Mouse (Mus musculus) heart, adult 2 months (tissue): ENCODE measurements around the gene Apoe. TPM values are rescaled to one million over a fixed set of nuclear protein-coding genes. Genes with fewer than 3 reads are reported as not detected.

Experiments used
- DNase-seq, 2 experiments: peaks; one replicate each; pipeline ENCODE4 v3.0.0; 2021
- H3K27ac ChIP-seq: fragments of 200-600 bp; 2 replicates; pipeline ENCODE4 v1.8.1; 2022
- H3K27me3 ChIP-seq: fragments of 200-500 bp; 2 replicates; pipeline ENCODE4 v1.6.1; 2012; ENCODE audit warnings: mild to moderate bottlenecking, low read length, inconsistent platforms, mixed read lengths; ENCODE audit not compliant: control insufficient read depth, insufficient read depth
- H3K36me3 ChIP-seq: fragments of 200-500 bp; 2 replicates; pipeline ENCODE4 v1.6.1; 2012; ENCODE audit warnings: low read length, inconsistent platforms; ENCODE audit not compliant: control insufficient read depth, insufficient read depth
- H3K4me1 ChIP-seq: fragments of 200-500 bp; 2 replicates; pipeline ENCODE4 v1.6.1; 2011; ENCODE audit warnings: low read length; ENCODE audit not compliant: control insufficient read depth, insufficient read depth
- H3K4me3 ChIP-seq: fragments of 200-600 bp; 2 replicates; pipeline ENCODE4 v1.8.1; 2022
- H3K79me2 ChIP-seq: fragments of 200-500 bp; replicated peaks from 2 replicates; pipeline ENCODE4 v1.6.1; 2012; ENCODE audit warnings: mild to moderate bottlenecking, inconsistent platforms, low read length, moderate library complexity, mixed read lengths; ENCODE audit not compliant: control insufficient read depth, insufficient read depth
- H3K9ac ChIP-seq: fragments of 200-500 bp; 2 replicates; pipeline ENCODE4 v1.6.1; 2012; ENCODE audit warnings: low read depth, mild to moderate bottlenecking, control low read depth, inconsistent platforms, low read length, mixed read lengths
- CTCF ChIP-seq: fragments of 200-600 bp; IDR thresholded peaks from 2 replicates; pipeline ENCODE4 v1.8.1; 2022; ENCODE audit warnings: antibody characterized with exemption, mild to moderate bottlenecking, moderate library complexity
- EP300 ChIP-seq: fragments of 200-500 bp; IDR thresholded peaks from 2 replicates; pipeline ENCODE4 v1.6.1; 2011; ENCODE audit warnings: low read depth, low read length, control low read depth; ENCODE audit not compliant: insufficient read depth
- POLR2A ChIP-seq: fragments of 200-500 bp; IDR thresholded peaks from 2 replicates; pipeline ENCODE4 v1.6.1; 2011; ENCODE audit warnings: mild to moderate bottlenecking, low read depth, low read length, control low read depth; ENCODE audit not compliant: insufficient read depth
- WGBS: fragments of 180-500 bp; shearing (Covaris S2); methylation state at CpG from one replicate; pipeline ENCODE4 v1.1.7; 2018; 5-methylcytosine and 5-hydroxymethylcytosine counted together
- intact Hi-C: fragments of 180-260 bp; cut with DNase I; formaldehyde crosslinking; loops from one replicate; pipeline ENCODE4 v1.15.1; 2025
- long read RNA-seq: library from polyadenylated mRNA; stranded (forward); transcript quantifications from one replicate; pipeline ENCODE4 v2.0.0, GENCODE M21; 2021
- polyA plus RNA-seq: library from polyadenylated mRNA; depleted of rRNA; stranded (reverse); fragments of >200 nt; gene quantifications from 2 replicates; pipeline ENCODE4 v1.2.3, GENCODE M21; 2012; rRNA removed
- total RNA-seq, 2 experiments: library from RNA; stranded (reverse); gene quantifications; 2 replicates each; pipeline ENCODE4 v1.2.3; 2021

Gene Apoe
- total RNA-seq (100 to 1,000 TPM; 278 to 293 TPM), polyA plus RNA-seq (456 and 519 TPM in 2 replicates)
- long read RNA-seq, transcript Apoe-206 (4 exons, 1,408 nt): major isoform, 410 of 846 reads
- long read RNA-seq, transcript Apoe-205 (3 exons, 1,221 nt): minor isoform, 9 of 846 reads
- long read RNA-seq, partial matches to known transcripts: 0 of 846 reads
- long read RNA-seq, other reads (novel, unspliced or antisense): 426 of 846 reads

GRCm38 (mm10) chr7:19698907-19699826 is at the start of gene Apoe:
Apoe (minus strand) TSS chr7:19699188.
- peaks cover 18% of the 10 kb centered on the region for H3K4me1 ChIP-seq
- H3K27ac ChIP-seq: peak within 1 kb of the TSS; percentile 84
- 0 out of 2 replicates have a peak, but pooled peaks have one; percentile 27 for TF ChIP-seq EP300
- TF ChIP-seq POLR2A: peak; percentile 81
- TF ChIP-seq CTCF: no peak
- intact Hi-C loops: no loop called here
- H3K9ac ChIP-seq: peak within 1 kb of the TSS; percentile 49
- WGBS: 7% methylated on average over 20 of the region's 20 CpGs
- H3K27me3 ChIP-seq: no peaks in the 10 kb centered on the region
- H3K79me2 ChIP-seq: no peaks in the 10 kb centered on the region
- peak within 1 kb of the TSS; percentile 43 for H3K4me3 ChIP-seq
- no peaks in the 10 kb centered on the region; the same call in 1 of the 2 replicates for H3K36me3 ChIP-seq
- peak; percentile 79 to 85 for DNase-seq

DNA sequence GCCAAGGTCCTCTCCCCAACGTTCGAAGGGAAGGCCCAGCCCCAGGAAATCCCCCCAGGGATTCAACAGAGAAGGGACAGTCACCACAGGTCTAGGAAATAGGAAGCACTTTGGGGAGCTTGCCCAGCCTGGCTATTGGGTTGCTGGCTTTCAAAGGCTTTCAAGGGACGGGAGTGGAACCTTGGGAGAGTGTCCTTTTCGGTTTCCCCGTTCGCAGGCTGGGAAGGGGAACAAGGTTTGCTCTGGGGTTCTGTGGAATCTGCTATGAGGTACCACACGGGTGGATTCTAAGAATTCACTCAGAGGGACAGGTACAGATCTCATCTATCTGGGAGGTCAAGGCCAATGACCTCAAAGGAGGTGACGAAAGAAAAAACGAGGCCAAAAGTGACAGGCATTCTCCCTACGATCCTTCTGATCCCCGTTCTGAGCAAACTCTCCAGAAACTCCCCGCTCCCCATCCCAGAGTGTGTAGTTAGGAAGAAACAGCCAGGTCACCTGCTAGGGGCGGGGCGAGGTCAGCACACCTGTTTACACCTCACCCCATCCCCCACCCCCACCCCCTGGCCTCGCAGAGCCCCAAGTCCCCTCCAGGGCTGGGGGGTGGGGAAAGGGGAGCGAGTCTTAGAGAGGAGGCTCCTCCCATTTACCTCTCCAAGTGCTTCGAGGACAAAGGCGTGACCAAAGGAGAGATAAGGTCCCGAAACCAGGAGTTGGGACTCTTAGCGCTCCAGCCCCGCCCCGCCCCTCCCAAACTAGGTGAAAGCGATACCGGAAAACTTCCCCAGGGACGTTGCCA is 48.6 kb upstream of the Apoe start:
- Histone ChIP-seq H3K79me2 (no peaks in the 10 kb centered on the region; the same call in 1 of the 2 replicates), H3K4me1 (peaks cover 18% of the 10 kb centered on the region), H3K4me3 (peak overlapping the region; percentile 78), H3K36me3 (peaks cover 3% of the 10 kb centered on the region; the same call in 1 of the 2 replicates), H3K9ac (peak overlapping the region; percentile 13; the same call in 1 of the 2 replicates), H3K27me3 (no peaks in the 10 kb centered on the region), H3K27ac (peak overlapping the region; percentile 73)
- intact Hi-C loops: no loop called here
- DNase-seq: peak in 1 of 2 experiments; percentile 35
- WGBS: 18% methylated on average over 25 of the region's 25 CpGs
- TF ChIP-seq POLR2A (no peak), EP300 (no peak), CTCF (no peak)

DNA sequence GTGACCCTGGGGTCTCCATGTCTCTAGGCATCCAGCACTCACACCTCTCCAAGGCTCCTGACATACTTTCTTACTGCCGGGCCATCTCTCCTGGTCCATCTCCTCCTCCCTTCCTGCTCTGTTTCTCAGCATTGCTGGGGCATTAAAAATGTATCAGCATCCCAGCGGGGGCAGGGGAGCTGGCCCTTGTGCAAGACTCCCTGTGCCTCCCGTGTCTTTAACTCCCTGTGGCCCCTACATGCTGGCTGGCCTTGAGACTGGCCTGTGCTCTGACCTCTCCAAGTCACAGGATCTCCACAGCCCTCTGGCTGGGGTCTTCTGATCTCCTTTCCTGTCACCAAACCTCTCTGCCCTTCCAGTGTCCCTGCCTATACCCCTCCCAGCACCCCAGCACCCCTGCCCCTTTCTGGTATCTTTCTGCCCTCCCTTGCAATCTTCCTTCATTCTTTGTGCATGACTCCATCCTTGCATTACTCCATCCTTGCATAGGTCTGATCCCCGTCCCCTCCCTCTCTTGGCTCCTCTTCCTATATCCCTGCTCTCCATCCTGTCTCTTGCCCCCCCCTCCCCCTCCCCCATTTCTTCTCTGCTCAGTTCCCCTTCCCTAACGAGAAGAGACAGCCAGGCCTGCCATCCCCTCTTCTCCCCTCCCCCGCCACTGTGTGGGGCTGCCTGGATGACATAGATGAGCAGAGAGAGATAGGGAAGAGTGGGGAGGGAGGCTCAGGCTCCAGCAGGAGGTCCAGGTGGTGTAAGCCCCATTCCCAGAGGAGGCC is 47.6 kb upstream of the Apoe start:
- Histone ChIP-seq H3K36me3 (peaks cover 3% of the 10 kb centered on the region; the same call in 1 of the 2 replicates), H3K9ac (no peak overlapping the region), H3K4me1 (peaks cover 18% of the 10 kb centered on the region), H3K4me3 (no peak overlapping the region), H3K79me2 (no peaks in the 10 kb centered on the region; the same call in 1 of the 2 replicates), H3K27ac (no peak overlapping the region; the same call in 1 of the 2 replicates), H3K27me3 (no peaks in the 10 kb centered on the region)
- intact Hi-C loops: no loop called here
- TF ChIP-seq POLR2A (no peak), CTCF (no peak), EP300 (no peak)
- peak in 1 of 2 experiments; percentile 35 for DNase-seq
- 50% methylated on average over 6 of the region's 6 CpGs for WGBS

DNA sequence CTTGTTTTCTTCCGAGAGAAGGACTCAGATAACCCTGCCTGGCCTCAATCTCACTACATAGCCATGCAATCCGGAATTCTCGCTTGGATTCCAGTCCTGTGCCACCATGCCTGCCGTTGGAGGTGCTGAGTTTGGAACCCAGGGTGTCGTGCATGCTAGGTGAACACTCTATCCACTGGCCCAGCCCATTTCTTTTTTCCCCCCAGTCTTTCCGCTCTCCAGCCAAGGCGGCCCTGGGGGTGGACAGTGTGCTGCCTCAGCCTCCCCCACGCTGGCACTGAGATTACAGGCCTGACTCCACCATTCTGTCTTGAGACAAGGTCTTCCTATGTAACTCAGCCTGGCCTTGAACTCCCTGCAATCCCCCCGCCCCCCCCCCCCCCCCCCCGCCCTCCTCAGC is 47.0 kb upstream of the Apoe start:
- Histone ChIP-seq H3K4me1 (peaks cover 18% of the 10 kb centered on the region), H3K27me3 (no peaks in the 10 kb centered on the region), H3K4me3 (no peak overlapping the region), H3K36me3 (peaks cover 3% of the 10 kb centered on the region; the same call in 1 of the 2 replicates), H3K79me2 (no peaks in the 10 kb centered on the region; the same call in 1 of the 2 replicates), H3K27ac (peak overlapping the region; percentile 41; the same call in 1 of the 2 replicates), H3K9ac (no peak overlapping the region)
- DNase-seq: no peak
- intact Hi-C loops: no loop called here
- 64% methylated on average over 10 of the region's 10 CpGs for WGBS
- TF ChIP-seq POLR2A (no peak), CTCF (no peak), EP300 (no peak)
